Mouse (Mus musculus): ENCODE results near the gene Cabin1.
A peak's percentile ranks its signal among the peaks of the same experiment; 100 is the strongest.
"Not testable (repeated sequence)": the region's sequence is repeated elsewhere in the genome, so short reads cannot be mapped to it uniquely, and the experiment has no call there.

The Cabin1 gene

DNA sequence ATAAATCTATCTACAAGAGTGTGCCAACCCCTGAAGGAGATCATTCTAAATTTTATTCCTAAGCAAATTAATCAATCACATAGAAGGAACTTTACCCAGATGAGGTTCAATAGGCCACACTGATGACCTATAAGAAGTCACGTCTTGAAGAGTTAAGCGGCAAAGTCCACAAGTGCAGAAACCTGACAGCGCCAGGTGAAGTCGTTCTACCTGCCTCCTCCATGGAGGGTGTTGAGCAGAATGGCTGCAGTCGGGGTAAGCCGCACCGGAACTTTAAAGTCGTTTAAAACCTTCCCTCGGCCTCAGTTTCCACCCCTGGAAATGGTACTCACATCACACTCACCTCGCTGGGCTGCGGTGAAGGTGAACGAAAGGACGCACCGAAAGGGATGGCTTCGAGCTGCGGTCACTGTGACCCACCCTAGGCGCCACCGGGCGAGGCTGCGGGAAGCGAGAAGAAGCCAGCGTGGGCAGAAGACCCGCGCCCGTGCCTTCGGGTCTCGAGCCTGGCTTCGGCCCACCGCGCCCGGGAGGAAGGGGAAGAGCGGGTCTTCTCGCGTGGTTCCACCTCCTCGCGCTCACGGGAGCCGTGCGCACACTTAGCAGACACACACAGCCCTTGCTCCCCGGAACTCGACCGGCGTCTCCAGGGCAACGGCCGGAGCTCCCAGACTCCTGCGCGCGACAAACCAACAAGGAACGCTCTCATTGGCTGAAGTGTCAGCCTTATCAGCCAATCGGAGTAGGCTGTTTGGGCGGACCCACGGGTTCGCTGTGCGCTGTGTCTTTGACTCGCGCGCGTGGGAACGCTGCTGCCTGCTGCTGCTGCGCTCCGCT, at the start of gene Cabin1:
Cabin1 (minus strand) TSS at position 660 of the 837 bp plus-strand sequence.
- DNase-seq, result peak; percentile 96

DNA sequence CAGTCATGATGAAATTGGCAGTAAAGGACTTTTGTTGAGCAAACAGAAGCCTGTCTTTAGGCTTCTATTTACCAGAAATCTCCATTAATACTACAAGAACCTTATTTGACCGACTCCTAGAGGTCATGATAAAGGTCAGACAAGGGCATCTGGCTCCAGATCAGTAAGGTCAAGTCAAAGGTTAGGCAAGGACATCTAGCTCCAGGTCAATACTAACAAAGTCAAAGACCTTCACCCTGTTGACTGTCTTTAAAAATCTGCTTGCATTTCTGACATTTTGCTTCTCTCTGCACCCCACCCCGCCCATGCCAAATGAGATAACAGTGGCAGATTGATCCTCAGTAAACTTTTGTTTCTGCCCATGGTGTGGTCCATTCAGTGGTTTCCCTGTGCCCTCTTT, 40.1 kb upstream of the Cabin1 start:
- DNase-seq, result no peak

DNA sequence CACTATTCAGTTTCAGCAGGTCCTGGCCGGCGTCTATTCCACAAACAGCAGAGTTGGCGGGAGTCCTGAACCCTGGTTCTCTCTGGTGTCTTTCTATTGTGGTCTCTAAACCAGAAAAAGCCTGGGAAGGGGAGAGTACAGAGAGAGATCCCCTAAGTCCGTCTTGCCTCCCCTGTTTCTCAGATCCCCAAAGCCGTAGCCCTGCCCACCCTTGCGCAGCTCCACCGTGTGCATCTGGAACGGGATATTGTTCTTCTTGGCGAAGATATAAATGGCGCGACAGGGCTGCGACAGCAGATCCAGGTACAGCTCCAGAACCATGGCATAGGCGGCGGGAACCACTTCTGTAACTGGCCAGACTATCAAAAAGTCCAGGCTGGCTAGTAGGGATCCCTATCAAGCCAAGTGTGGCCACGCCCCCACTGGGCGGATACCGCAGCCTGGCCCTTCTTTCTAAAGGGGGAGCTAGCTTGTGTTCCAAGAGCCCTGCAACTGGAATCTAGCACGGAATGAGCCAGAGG, 34.1 kb upstream of the Cabin1 start, which contains the start of gene Gstt1:
Gstt1 (minus strand) TSS at position 409 of the 521 bp plus-strand sequence.
- DNase-seq, result peak; percentile 34

DNA sequence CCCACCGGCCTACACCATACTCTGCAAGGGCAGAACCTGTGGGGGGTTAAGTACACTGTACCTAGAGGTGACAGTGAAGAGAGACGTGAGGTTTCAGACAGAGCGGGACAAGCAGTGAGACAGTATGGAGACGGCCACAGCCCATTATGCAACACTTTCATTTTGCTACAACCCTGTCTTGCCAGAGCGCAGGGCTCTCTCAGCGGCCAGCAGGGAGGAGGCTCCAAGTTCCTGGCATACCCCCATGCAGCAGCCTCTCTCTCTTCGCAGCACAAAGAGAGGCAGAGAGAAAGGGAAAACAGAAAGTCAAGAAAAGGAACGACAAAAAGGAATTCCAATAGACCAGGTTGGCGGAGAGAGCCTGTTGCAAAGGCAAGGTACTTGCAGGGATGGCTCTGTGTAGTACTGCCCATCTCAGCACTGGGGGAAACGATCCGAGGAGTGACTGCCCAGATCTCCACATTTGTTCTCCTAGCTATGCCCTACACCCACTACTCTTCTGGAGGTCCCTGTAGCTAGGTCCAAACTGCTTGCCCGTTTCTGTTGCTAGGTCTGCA, 33.6 kb upstream of the Cabin1 start:
- peak; percentile 34 for DNase-seq

DNA sequence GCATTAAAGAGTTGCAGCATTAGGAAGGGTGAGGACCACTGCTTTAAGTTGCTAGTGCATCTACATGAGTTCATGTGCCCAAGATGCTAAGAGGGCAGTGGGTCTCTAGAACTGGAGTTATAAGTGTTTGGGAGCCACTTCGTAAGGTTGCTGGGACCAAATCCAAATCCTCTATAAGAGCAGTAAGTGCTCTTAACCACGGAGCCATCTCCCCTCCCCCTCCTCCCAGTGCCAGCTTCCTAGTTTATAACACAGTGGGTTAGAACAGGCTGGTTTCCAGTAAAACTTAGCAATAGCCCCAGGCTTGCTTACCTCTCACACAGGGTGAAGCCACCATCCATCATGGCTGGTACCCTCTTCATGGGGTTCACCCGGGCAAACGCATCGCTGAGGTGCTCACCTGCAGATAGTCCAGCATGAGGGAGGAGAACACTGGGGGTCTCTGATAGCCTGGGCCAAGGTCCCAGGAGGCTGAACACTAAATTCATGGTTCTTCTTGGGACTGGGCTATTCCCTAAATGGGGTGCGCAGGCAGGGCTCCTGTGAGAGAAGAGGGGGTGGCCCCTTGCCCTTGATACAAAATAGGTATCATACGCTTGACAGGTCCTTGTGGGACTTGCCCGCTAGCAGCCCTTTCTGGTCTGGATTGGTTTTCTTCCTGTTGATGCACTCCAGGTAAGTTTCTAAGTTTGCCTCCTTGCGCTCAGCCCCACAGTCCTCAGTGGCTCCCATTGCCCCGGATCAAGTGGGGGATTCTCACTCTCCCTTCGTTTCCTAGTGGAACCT, 32.8 kb upstream of the Cabin1 start:
- no peak for DNase-seq

DNA sequence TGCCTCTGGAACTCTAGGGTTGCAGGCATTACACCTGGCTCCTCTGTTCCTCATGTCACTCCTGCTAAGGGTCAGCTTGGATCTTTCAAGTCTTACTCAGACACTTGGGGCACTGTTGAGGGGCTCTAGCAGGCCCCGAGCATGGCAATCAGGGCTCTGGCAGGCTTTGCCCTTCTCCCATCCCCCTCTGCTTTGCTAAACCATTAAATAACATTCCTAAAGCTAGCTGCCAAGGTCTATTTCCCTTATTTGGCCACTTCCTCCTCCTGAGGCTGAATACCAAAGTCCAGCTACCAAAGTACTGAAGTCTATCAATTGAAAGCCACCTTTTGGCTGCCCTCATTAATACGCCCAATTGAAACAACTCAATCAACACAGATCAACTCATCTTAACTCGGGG, 30.7 kb upstream of the Cabin1 start:
- no peak for DNase-seq

DNA sequence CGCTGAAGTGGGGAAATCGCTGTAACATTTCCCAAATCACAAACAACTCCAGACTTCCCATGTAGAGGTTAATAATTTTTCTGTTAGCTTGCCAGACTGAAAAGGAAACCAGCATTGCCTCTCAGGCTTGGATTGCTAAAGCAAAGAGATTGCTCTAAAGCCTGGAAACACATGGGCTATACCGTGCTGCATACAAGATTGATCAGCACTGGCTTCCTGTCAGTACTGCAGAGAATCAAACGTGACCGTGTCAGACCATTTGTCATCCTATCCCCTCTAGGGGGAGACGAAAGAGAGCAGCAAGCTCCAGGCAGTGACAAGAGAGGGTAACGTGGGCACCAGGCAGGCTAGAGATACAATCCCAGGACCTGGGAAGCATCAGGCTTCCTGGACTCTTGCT, 26.6 kb upstream of the Cabin1 start:
- no peak for DNase-seq

DNA sequence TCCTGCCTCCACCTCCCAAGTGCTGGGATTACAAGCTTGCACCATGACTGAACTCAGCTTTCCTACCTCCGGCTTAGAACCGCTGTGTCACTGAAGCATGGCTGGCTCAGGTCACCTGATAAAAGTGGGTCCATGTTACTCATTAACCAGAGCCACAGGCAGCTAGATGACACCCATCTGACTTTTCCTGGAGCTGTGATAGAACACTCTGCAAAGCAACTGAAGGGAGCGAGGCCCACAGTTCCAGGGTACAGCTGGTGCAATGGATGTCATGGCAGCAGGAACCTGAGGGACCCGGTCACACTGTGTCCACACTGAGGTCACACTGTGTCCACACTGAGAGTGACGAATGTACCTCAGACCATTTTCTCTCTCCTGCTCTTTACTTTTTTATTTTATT, 25.7 kb upstream of the Cabin1 start:
- DNase-seq, result no peak

DNA sequence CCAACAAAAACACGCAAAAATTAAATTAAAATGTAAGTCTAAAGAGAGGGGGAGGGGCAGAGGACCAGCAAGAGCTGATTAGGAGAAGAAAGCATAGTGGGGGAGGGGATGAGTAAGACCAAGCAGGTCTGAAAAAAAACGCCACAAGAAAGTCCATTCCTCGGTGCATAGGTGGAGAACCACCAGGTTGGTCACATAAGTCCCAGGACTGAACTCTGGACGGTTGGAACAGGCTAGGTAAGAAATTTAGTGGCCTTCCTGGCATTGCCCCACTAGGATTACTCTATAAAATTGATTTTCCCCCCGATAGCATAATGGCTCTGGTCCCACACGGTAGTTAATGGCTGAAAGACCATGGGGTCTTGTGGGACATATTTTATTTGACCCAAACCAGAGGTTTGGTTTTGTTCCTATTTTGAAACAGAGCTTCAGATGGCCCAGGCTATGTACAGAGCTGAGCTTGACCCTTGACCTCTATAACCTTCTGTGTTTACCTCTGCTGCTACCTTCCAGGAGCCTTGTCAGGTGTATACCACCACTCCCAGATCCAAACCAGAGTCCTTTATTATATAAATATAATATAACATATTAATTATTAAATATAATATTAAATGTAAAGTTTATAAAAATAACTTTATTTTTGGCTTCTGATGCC, 25.1 kb upstream of the Cabin1 start:
- no peak for DNase-seq

DNA sequence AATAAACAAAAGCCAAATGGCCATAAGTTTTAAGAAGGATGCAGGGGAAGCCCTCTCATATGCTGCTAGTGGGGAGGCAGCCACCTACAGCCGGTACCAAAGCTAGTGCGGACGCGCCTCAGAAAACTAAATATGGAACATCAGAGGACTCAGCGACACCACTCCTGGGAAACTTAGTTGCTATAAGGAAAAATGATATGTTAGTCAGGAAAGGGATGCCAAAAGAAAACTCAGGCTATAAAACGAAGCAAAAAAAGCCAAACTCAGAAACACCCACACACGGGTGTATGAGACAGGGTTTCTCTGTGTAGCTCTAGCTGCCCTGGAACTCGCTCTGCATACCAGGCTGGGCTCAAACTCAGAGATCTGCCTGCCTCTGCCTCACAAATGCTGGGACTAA, 24.1 kb upstream of the Cabin1 start:
- DNase-seq, result no peak

DNA sequence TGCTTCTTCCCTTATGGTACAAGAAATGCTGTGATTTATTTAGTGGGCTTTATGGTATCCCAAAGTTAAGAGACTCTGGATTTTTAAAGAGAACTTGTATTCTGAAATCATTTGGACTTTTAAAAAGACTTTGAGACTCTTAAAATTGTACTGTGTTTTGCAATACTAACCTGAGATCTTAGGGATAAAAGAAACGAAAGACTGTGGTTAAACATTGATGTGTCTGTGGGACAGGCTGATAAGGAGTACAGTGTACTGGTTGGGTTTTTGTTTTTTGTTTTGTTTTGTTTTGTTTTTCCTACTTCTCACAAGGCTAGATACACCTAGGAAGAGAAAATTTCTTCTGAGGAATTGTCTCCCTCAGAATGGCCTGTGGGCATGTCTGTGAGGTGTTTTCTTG, 21.3 kb upstream of the Cabin1 start:
- no peak for DNase-seq

DNA sequence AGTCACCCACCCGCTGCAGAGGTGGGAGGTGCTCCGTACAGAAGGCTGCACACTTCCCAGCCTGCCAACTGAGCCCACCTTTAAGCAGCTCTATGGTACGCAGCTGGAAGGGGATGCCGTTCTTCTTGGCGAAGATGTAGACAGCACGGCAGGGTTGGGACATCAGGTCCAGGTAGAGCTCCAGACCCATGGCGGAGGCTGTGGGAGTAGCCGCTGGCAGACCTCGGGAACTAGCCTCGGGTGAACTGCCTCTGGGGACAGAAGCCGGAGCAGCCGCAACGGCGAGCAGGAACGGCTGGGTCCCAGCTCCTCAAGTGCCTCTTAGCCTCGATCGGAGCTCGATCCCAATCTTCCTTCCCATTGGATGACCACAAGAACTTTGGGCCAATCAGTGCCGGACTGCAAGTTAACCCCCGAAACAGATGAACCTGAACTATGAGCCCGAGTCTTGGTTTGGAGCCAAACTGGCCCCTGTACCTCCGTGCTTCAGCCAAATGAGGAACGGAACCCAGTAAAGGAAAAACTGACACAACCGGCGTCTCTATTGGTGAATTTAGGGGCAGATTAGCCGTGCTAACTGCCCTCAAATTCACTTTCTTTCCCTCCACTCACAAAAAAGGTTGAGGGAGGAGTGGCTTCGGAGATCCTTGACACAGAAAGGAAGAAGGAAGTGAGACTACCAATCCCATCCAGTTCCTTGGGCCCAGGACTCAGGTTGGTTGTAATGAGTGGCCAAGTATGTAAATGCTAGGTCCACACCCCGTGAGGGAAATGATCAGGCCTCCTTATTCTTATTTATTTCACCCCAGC, 16.8 kb upstream of the Cabin1 start, which contains the start of the genes Gm20441 and Gstt3:
Gm20441 (minus strand) TSS at position 186 of the 810 bp plus-strand sequence.
Gstt3 (minus strand) TSS at position 646 of the 810 bp plus-strand sequence.
- DNase-seq, result no peak

DNA sequence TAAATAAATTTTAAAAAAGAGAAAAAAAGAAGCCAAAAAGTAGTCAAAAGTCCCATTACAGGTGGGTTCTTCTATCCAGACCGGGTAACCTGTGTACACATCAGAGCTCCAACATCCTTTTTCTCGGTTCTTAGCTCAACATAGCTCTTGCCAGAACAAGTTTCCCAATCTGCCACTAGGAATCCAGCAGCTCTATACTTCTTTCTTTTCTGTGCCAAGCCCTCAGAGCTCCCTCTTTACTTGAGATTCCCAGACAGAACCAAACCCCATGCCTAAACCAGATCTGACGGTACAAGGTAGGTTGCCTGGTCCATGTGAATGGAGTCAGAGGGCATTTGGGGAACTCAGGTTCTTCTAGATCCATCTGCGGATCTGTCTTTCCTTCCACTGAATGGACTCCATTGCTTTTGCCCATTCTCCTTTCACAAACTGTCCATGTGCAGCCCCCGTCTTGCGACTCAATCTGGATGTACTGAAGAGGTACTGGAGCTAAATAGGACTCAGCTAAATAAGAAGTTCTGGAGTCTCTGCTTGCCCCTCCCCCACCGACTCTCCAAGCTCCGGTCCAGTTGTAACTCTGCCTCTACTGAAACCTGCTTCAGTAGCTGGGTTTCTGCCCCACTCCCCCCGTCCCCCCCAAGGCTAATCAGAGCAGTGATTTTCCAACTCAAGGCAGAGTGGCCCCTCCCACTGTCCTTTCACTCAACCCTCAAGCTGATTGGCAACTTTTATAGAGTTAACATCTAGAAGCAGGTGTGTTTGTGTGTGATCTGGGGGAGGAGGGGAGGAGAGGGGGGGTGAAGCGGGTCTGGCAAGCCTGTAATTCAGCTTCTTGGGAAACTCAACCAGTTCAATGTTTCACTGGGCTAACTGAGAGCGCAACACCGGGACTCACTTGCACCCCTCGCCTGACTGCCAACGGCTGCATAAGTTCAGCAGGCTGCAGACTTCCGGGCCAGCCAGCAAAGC, 15.3 kb upstream of the Cabin1 start:
- no peak for DNase-seq

DNA sequence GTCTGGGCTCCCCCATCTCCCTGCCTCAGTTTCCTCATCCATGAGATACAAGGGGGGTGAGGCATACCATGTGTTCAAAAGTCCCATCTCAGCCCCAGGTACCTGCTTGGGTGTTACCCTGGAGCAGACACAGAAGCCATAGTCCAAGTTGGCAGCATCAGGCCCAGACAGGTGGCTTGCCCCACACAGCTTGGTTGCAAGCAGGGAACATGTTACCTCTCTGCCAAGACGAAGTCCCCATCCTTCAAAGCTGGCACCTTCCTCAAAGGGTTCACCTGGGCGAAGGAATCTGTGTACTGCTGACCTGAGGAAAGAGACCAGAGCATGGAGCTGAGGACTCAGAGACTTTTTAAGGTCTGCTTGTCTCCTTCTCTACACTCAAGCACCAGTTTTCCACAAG, 13.7 kb upstream of the Cabin1 start:
- DNase-seq, result no peak

DNA sequence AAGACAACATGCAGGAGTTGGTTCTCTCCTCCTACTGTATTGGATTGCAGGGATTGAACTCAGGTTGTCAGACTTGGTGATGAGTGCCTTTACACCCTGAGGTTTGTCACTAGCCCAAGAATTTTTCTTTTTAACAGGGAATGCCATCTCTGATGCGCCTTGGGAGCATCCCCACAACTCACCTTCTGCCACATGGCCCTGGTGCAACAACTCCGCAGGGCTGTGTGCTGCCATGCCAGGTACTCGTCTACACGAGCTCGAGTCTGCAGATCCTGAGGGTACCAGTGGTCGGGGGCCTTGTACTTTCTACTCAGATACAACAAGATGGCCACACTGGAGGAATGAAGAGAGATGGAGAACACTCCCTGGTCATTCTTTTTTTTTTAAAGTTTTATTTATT, 12.4 kb upstream of the Cabin1 start:
- DNase-seq, result no peak

DNA sequence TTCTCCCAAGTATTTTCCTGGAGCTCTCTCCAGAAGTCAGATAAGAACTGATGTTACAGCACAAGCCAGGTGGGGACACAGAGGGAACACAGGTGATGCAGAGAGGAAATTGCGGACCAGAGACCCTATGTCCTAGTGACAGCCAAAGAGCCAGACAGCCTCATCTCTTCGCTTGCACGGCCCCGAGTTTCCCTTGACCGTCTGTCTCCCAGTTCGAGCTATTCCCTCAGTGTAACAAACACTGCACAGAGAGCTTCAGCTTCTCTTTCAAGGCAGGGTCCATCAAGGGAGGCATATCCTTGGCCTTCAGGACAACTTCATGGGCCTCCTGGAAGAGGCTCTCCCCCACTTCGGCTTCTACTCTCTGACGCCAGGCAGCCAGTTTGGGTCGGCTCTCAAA, 10.4 kb upstream of the Cabin1 start:
- DNase-seq, result no peak

DNA sequence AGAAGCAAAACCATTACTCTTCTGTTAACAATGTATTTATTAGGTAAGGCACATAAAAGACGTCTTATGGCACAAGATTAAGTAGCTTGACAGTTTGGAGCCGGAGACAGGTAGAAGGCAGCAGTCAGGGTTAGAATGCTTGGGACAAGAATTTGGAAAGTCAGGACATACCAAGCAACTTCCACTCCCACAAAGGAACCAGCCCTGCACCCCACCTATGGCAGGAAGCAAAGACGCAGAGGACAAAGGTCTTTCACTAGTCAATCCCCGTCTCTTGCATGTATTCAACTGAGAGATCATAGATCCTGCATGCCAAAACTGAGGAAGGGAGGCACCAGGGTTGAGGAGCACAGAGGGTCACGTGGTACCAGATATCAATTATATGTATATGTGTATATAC, 10.0 kb upstream of the Cabin1 start:
- DNase-seq, result no peak

DNA sequence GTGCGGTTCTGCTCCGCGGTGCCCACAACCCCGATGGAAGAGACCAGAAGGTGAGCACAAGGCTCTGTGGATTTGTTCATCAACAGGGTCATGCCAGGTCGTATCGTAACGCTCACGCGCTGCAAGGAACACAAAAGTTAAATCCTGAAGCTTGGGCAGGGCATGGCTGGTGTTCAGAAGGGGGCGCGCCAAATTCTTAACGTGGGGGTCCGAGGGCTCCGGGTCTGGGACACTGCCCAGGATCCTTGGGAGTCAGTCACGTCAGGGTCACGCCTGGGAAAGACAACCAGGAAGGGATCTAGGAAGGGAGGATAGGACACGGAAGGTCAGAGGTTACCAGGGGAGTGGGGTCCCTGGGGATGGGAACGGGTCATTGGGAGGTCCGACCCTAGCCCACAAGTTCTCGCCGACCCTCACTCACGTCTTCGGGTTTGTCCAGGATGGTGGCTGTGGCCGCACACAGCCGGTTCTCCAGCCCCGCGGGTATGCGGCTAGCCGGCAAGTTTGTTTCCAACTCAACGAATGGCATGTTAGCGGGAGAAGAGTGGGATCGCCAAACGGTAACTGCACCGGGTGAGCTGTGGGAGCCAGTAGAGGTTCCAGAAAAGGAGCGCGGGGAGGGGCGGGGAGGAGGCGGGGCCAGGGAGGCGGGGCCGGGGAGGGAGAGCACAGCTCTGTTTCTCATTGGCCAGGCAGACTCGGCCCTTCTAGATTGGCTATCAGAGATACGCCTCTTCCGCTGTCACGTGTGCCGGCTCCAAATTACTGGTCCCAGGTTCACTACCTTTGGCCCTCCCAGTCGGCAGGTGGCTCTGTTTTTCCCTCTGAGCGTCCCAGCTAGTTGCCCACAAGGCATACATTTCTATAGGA, 8.9 kb upstream of the Cabin1 start, which contains the start of gene Ddt:
Ddt (minus strand) TSS at position 620 of the 870 bp plus-strand sequence.
- DNase-seq, result peak; percentile 83

DNA sequence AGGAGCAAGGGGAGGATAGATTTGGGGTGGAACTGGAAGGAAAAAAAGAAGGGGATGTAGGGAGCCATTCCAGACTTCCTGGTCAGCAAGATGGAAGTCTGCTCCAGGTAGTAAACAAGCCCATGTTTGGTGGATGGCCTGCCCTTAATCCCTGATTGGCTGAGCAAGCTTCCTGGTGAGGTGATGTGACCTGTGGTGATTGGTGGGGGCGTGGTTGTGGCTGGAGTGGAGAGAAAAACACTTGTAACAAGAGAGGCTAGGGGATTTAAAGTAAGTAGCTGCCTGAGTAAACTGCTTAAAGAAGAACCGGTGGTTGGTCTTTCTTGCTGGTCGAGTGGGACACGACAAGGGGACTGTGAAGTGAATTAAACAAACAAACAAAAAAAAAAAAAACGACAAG, 3.6 kb upstream of the Cabin1 start:
- DNase-seq, result not testable (repeated sequence)

DNA sequence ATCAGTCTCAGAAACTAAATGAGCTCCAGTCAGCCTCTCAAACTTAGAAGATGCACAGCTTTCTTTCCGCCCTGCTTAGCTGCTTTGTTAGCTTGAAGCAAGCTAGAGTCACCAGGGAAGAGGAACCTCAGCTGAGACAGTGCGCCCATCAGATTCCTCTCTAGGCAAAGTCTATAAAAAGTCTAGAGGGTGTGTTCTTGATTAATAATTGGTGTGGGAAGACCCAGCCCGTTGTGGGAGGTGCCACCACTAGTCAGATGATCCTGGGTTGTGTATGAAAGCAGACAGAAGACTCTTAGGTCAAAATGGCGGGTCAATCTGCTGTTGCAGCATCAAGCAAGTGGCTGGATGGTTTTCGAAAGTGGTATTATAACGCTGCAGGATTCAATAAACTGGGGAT, 2.7 kb upstream of the Cabin1 start:
- DNase-seq, result no peak

Measured in right cerebral cortex, postnatal 4 days (tissue).